Mouse (Mus musculus): ENCODE measurements around the gene Lilr4b. TPM values are rescaled to one million over a fixed set of nuclear protein-coding genes. Genes with fewer than 3 reads are reported as not detected.

The Lilr4b gene
- polyA plus RNA-seq, 1 experiment from 2014 or later, result not detected

DNA sequence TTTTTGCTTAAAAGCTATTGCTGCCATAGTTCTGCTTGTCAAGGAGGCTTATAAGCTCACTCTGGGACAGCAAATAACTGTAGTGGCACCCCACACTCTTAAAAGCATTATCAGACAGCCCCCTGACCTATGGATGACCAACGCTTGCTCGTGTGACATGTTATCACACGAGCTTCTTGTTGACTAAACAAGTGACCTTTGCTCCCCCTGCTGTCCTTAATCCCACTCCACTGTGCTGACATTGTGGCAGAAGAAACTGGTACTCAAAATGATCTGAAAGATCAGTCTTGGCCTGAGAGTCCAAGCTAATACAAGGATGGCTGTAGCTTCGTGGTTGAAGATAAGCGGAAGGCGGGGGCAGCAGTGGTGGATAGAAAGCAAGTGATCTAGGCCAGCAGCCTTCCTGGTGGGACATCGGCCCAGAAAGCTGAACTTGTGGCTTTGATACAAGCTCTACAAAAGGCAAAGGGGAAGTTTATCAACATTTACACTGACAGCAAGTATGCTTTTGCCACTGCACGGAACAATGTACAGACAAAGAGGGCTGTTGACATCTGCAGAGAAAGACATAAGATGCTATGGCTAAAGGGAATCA, 48.5 kb downstream of the Lilr4b start:
- DNase-seq (ENCODE audit: low spot score), result no peak
- H3K4me1 ChIP-seq (replicated peaks), result no peaks in the 10 kb centered on the region
- H3K27me3 ChIP-seq (ENCODE audit: insufficient read depth, poor library complexity, severe bottlenecking), result no peaks in the 10 kb centered on the region
- no peaks in the 10 kb centered on the region for H3K36me3 ChIP-seq
- no peaks in the 10 kb centered on the region for H3K9me3 ChIP-seq
- no peak overlapping the region for H3K4me3 ChIP-seq
- no peak overlapping the region for H3K27ac ChIP-seq
- WGBS, result 68% methylated on average over 8 of the region's 8 CpGs

DNA sequence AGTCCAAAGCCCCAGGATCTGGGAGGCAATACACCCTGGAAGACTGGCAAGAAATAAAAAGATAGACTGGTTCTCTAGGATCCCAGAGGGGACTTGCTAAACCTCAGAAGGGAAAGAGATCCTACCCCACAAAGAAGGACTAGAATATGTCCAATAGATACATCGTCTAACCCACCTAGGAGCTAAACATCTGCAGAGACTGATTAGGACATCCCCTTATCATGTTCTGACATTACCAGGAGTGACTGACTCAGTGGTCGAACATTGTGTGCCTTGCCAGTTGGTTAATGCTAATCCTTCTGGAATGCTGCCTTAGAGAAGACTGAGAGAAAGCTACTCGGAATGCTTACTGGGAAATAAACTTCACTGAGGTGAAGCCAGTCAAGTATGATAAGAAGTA, 49.1 kb downstream of the Lilr4b start:
- H3K4me3 ChIP-seq, result no peak overlapping the region
- 85% methylated on average over 3 of the region's 3 CpGs for WGBS
- H3K27ac ChIP-seq, result no peak overlapping the region
- no peaks in the 10 kb centered on the region for H3K9me3 ChIP-seq
- H3K36me3 ChIP-seq, result no peaks in the 10 kb centered on the region
- DNase-seq (ENCODE audit: low spot score), result no peak
- H3K27me3 ChIP-seq (ENCODE audit: insufficient read depth, poor library complexity, severe bottlenecking), result no peaks in the 10 kb centered on the region
- no peaks in the 10 kb centered on the region for H3K4me1 ChIP-seq (replicated peaks)

DNA sequence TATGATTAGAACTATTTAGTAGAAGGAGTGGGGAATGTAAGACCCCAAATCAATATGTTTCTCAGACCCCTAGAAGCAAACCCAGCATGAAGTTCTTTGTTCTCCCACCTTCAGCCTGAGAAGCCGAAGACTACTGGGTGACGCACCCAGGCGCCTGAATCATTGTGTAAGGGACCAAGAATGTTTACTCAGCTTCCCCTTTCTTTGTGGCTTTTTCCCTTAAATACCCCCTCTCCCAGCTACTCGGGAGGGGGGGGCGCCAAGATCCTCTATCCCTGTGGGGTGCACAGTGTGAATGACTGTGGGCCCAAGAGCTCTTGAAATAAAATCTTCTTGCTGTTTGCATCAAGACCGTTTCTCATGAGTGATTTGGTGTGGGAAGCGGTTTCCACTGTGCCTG, 50.4 kb downstream of the Lilr4b start:
- H3K36me3 ChIP-seq, result no peaks in the 10 kb centered on the region
- no peak overlapping the region for H3K27ac ChIP-seq
- H3K4me1 ChIP-seq (replicated peaks), result no peaks in the 10 kb centered on the region
- DNase-seq (ENCODE audit: low spot score), result no peak
- H3K27me3 ChIP-seq (ENCODE audit: insufficient read depth, poor library complexity, severe bottlenecking), result no peaks in the 10 kb centered on the region
- H3K4me3 ChIP-seq, result no peak overlapping the region
- no peaks in the 10 kb centered on the region for H3K9me3 ChIP-seq
- WGBS, result 90% methylated on average over 7 of the region's 7 CpGs

Other genes starting within 250 kb of the Lilr4b start
- not detected in 2 replicates for gene Gm49339, start within 50 bp of the Lilr4b start, polyA plus RNA-seq (2016; fragmentation: Nextera tagmentation; extraction: Ambion mirVana)
- 0.58 and 1.4 TPM in 2 replicates for gene Lilrb4a, start 10.3 kb downstream of the Lilr4b start, polyA plus RNA-seq (2016; fragmentation: Nextera tagmentation; extraction: Ambion mirVana)
- gene Fam162b, start 109.9 kb downstream of the Lilr4b start, polyA plus RNA-seq (2016; fragmentation: Nextera tagmentation; extraction: Ambion mirVana), result 2.5 and 4.9 TPM in 2 replicates
- not detected in 2 replicates for gene Gprc6a, start 150.8 kb downstream of the Lilr4b start, polyA plus RNA-seq (2016; fragmentation: Nextera tagmentation; extraction: Ambion mirVana)
- gene Rfx6, start 197.1 kb downstream of the Lilr4b start, polyA plus RNA-seq (2016; fragmentation: Nextera tagmentation; extraction: Ambion mirVana), result not detected in 2 replicates